ENCODE assay signal across 20 mouse cellular contexts in genomic region chr11:27672436-27672835, GRCm38 (mm10).
DNase-seq lines count a peak whose midpoint lies in the region; ATAC-seq lines count a peak whose summit lies in the region.
"Had no signal": no experiment of that assay in that cellular context is flagged by ENCODE, and none has a peak within 500 bp of the region (broad histone marks: within the 10 kb centered on the region; RNA-seq: fewer than 3 reads in every experiment).

No protein-coding gene starts in this region.

- DNase-seq in midbrain, embryonic 11.5 days (ENCODE audit: low spot score, missing footprints) = peak; percentile 67
- peak; percentile 86 for DNase-seq in Muller cell, postnatal 12 days (ENCODE audit: inconsistent ontology term)
- DNase-seq: adrenal gland, adult 2 months; adrenal gland, adult 8-10 months; adrenal gland, postnatal 10 days; adrenal gland, postnatal 14 days; adrenal gland, postnatal 25 days; adrenal gland, postnatal 36 days; B cell, adult 2 months; cerebellum, adult 11 months; cerebellum, adult 11-12 months; cerebellum, adult 18-20 months; cerebellum, adult 2 months had no signal

- H3K4me2 ChIP-seq in midbrain, embryonic 11.5 days = no peak overlapping the region
- no peak overlapping the region for H3K4me2 ChIP-seq in midbrain, embryonic 15.5 days

- no peak overlapping the region for H3K4me3 ChIP-seq in midbrain, embryonic 11.5 days (ENCODE audit: low read depth, low read length)
- no peak overlapping the region for H3K4me3 ChIP-seq in midbrain, embryonic 15.5 days

- H3K36me3 ChIP-seq in midbrain, embryonic 11.5 days (ENCODE audit: control insufficient read depth, insufficient read depth, low read length) = no peaks in the 10 kb centered on the region
- no peaks in the 10 kb centered on the region for H3K36me3 ChIP-seq in midbrain, embryonic 15.5 days (replicated peaks)
- H3K36me3 ChIP-seq: G1E had no signal

- no peak for ATAC-seq in midbrain, embryonic 11.5 days (ENCODE audit: low FRiP score)
- no peak for ATAC-seq in midbrain, embryonic 15.5 days (replicated peaks)
- no peak for ATAC-seq in megakaryocyte, adult 5-6 weeks (ENCODE audit: poor library complexity, severe bottlenecking)
- ATAC-seq: activated CD4-positive, CD25-positive, alpha-beta regulatory T cell, adult 4 months; CD4-positive, CD25-positive, alpha-beta regulatory T cell, adult 4 months; Patski had no signal

- no peaks in the 10 kb centered on the region for H3K9me3 ChIP-seq in midbrain, embryonic 11.5 days (ENCODE audit: control insufficient read depth, low read length)
- H3K9me3 ChIP-seq in midbrain, embryonic 15.5 days = no peaks in the 10 kb centered on the region
- H3K9me3 ChIP-seq: G1E had no signal

- H3K9ac ChIP-seq in midbrain, embryonic 11.5 days (ENCODE audit: low read length) = no peak overlapping the region
- H3K9ac ChIP-seq in midbrain, embryonic 15.5 days = no peak overlapping the region

- no peak overlapping the region for H3K27ac ChIP-seq in midbrain, embryonic 11.5 days (ENCODE audit: low read depth, low read length)
- no peak overlapping the region for H3K27ac ChIP-seq in midbrain, embryonic 15.5 days

- no peaks in the 10 kb centered on the region for H3K27me3 ChIP-seq in midbrain, embryonic 11.5 days (ENCODE audit: control insufficient read depth, insufficient read depth, low read length)
- no peaks in the 10 kb centered on the region for H3K27me3 ChIP-seq in midbrain, embryonic 15.5 days (replicated peaks)
- H3K27me3 ChIP-seq: CH12.LX, Patski had no signal

- no peaks in the 10 kb centered on the region for H3K4me1 ChIP-seq in midbrain, embryonic 11.5 days (ENCODE audit: control insufficient read depth, insufficient read depth, low read length)
- no peaks in the 10 kb centered on the region for H3K4me1 ChIP-seq in midbrain, embryonic 15.5 days

- WGBS in midbrain, embryonic 11.5 days = 42% methylated on average over 1 of the region's 1 CpGs
- 46% methylated on average over 1 of the region's 1 CpGs for WGBS in midbrain, embryonic 15.5 days
